Mouse (Mus musculus) liver, embryonic 14.5 days (tissue): ENCODE data around the gene Fads6. TPM values are rescaled to one million over a fixed set of nuclear protein-coding genes. Genes with fewer than 3 reads are reported as not detected.

Experiments
- ATAC-seq: fragments of 200-750 bp; cut with Nextera tagmentation; 2 replicates; pipeline ENCODE4 v1.8.0; 2017; ENCODE audit warnings: moderate number of reproducible peaks, mild to moderate bottlenecking, moderate library complexity; ENCODE audit not compliant: insufficient read depth
- DNase-seq, 3 experiments: peaks; one replicate each; pipeline ENCODE4 v3.0.0-alpha.2; 2012 to 2013; ENCODE audit warnings: low read depth in 3 of 3, low spot score in 3 of 3
- H3K27ac ChIP-seq: fragments of 300-500 bp; sonication (generic); 2 replicates; pipeline ENCODE4 v1.5.1; 2014; ENCODE audit warnings: moderate library complexity, mild to moderate bottlenecking, control low read depth, inconsistent platforms
- H3K27me3 ChIP-seq: fragments of 300-500 bp; sonication (generic); 2 replicates; pipeline ENCODE4 v1.6.1; 2014; ENCODE audit warnings: mild to moderate bottlenecking, low read length, moderate library complexity; ENCODE audit not compliant: control insufficient read depth, insufficient read depth
- H3K36me3 ChIP-seq: fragments of 300-500 bp; sonication (generic); replicated peaks from 2 replicates; pipeline ENCODE4 v1.6.1; 2014; ENCODE audit warnings: low read depth; ENCODE audit not compliant: control insufficient read depth, insufficient read depth
- H3K4me1 ChIP-seq, 2 experiments: fragments of 200-500 bp in 1 of 2; fragments of 300-500 bp in 1 of 2; sonication (generic) in 1 of 2; replicated peaks; 2 replicates each; pipeline ENCODE4 v1.6.1; 2012 to 2014; ENCODE audit warnings: antibody characterized with exemption in 1 of 2, inconsistent platforms in 1 of 2, low read length in 1 of 2; ENCODE audit not compliant: control insufficient read depth in 2 of 2, insufficient read depth in 2 of 2
- H3K4me2 ChIP-seq: fragments of 300-500 bp; sonication (generic); 2 replicates; pipeline ENCODE4 v1.6.1; 2014; ENCODE audit warnings: low read depth, mild to moderate bottlenecking, control low read depth, moderate library complexity
- H3K4me3 ChIP-seq, 2 experiments: fragments of 200-500 bp in 1 of 2; fragments of 300-500 bp in 1 of 2; sonication (generic) in 1 of 2; 2 replicates each; pipeline ENCODE4 v1.5.1; 2012 to 2014; ENCODE audit warnings: low read depth in 2 of 2, low read length in 2 of 2, mild to moderate bottlenecking in 2 of 2, control low read depth in 1 of 2, inconsistent platforms in 1 of 2, moderate library complexity in 1 of 2; ENCODE audit not compliant: insufficient read depth in 1 of 2
- H3K9ac ChIP-seq: fragments of 300-500 bp; sonication (generic); replicated peaks from 2 replicates; pipeline ENCODE4 v1.6.1; 2014; ENCODE audit warnings: mild to moderate bottlenecking, control low read depth, moderate library complexity
- H3K9me3 ChIP-seq: fragments of 300-500 bp; sonication (generic); 2 replicates; pipeline ENCODE4 v1.6.1; 2016; ENCODE audit warnings: low read length, mixed read lengths; ENCODE audit not compliant: control insufficient read depth
- CTCF ChIP-seq: IDR thresholded peaks from 2 replicates; pipeline ENCODE4 v1.5.1; 2016; ENCODE audit warnings: antibody characterized with exemption, low read depth, control low read depth
- EP300 ChIP-seq: IDR thresholded peaks from 2 replicates; pipeline ENCODE4 v1.6.1; 2016; ENCODE audit warnings: antibody characterized with exemption, low read depth
- WGBS: fragments of 180-500 bp; shearing (Covaris S2); extraction: QIAGEN DNeasy Blood & Tissue Kit; methylation state at CpG from one replicate; pipeline ENCODE4 v1.1.7; 2014; ENCODE audit not compliant: insufficient replicate concordance; 5-methylcytosine and 5-hydroxymethylcytosine counted together
- polyA plus RNA-seq, 2 experiments: library from polyadenylated mRNA; depleted of rRNA in 1 of 2; stranded (reverse) in 1 of 2; unstranded in 1 of 2; fragments of >200 nt; fragmentation: Nextera tagmentation in 1 of 2; extraction: Ambion mirVana in 1 of 2; gene quantifications; 2 replicates each; pipeline versions ENCODE4 v1.2.1 to v1.2.3; 2012 to 2014

Fads6 gene
- polyA plus RNA-seq, 2 experiments: 2.8 to 6.7 TPM

DNA sequence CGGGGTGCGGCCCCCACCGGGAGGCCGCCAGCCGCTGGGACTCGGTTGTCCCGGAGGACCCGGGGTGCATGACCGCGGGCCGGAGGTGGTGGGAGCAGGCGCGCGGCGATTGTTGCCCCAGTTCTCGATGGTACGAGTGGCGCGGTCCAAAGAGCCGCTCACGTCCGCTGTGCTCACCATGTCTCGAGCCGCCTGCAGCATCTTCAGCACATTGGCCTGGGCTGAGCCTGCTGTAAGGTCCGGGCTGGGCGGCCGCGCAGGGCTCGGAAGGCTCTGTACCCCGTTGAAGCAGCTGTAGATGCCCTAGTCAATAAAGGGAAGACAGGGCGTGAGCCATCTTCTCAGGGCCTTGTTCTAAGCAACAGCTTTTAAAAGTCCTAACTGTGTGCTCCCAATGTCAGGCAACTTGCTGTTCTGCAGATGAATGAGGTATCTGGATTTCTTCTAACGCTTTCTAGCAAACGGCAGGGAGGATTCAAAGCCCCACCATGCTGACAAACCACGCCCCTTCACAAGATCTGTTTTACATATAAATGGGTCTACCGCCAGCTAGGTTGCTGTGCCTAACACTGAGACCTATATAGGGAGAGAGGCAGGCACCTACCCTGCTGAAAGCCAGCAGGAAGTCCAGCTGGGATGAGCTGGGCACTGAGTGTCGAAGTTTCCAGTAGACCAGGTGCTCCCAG lies 46.9 kb downstream of the Fads6 start:
- no peak for DNase-seq
- Histone ChIP-seq H3K27me3 (peaks cover 31% of the 10 kb centered on the region), H3K4me2 (peak overlapping the region; percentile 31; the same call in 1 of the 2 replicates), H3K4me1 (no peaks in the 10 kb centered on the region), H3K27ac (no peak overlapping the region), H3K4me3 (peak overlapping the region in 1 of 2 experiments; percentile 26; a peak in 2 of 4 replicates), H3K9me3 (no peaks in the 10 kb centered on the region), H3K9ac (no peak overlapping the region), H3K36me3 (no peaks in the 10 kb centered on the region)
- TF ChIP-seq CTCF (no peak), EP300 (no peak)
- whole genome bisulfite sequencing: 3% methylated on average over 36 of the region's 36 CpGs
- ATAC-seq: no peak

DNA sequence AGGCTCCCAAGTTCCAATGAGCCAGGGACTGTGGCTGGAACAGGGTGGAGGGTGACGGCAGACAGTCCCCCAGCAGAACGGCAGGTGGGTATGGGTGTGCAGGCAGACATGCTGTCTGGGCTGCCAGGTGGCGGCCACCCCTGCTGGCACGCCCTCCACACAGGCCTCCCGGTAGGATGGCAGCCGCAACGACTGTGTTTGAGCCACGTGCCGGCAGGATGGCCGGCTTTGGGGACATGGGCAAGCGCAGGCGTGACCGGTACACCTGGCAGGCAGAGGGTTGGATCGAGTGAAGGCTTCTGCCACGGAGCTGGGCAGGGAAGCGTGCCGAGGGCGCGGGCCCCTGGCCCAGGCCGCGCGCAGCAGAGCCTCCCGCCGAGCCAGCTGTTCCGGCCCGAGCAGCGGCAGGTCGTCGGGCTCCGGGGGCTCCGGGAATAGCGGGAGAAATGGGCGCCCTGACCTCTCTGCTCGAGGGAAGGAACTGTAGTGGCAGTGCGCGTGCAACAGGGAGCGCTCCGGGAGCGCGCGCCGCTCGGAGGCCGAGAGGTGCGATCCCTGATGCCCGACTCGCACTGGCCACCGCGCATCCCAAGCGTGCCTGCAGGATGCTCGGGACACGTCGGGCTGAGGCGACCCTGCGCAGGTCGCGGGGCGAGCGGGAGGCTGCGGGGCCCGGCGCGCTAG lies 47.6 kb downstream of the Fads6 start:
- DNase-seq (no peak), ATAC-seq (no peak)
- no peak overlapping the region for H3K9ac ChIP-seq
- H3K27me3 ChIP-seq: peaks cover 31% of the 10 kb centered on the region
- H3K4me1 ChIP-seq: no peaks in the 10 kb centered on the region
- 4% methylated on average over 63 of the region's 63 CpGs for WGBS
- H3K9me3 ChIP-seq: no peaks in the 10 kb centered on the region
- H3K4me2 ChIP-seq: peak overlapping the region; percentile 31; the same call in 1 of the 2 replicates
- TF ChIP-seq CTCF (no peak; the same call in 1 of the 2 replicates), EP300 (no peak)
- peak overlapping the region in 1 of 2 experiments; percentile 26; a peak in 2 of 4 replicates for H3K4me3 ChIP-seq
- no peak overlapping the region for H3K27ac ChIP-seq
- H3K36me3 ChIP-seq: no peaks in the 10 kb centered on the region

DNA sequence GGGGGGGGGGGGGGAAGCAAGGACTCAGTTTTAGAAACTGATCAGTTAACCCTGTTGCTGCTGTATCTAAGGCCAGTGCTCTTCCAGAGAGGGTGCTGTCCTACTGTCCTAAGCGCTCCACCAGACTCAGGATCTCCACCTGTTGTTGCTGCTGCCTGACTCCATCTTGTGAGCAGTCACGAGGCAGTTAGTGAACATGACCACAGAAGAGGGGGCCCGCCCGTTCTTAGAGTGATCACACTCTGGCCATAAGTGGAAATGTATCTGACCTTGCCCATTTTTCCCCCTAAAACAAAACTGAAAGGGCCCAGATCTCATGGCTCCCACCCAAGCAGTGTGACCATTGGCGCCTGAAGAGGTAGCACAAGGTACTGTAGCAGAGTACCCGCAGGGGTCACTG lies 49.5 kb downstream of the Fads6 start:
- no peaks in the 10 kb centered on the region for H3K9me3 ChIP-seq
- ATAC-seq (no peak), DNase-seq (no peak)
- H3K36me3 ChIP-seq: no peaks in the 10 kb centered on the region
- H3K4me3 ChIP-seq: no peak overlapping the region
- H3K27me3 ChIP-seq: peaks cover 31% of the 10 kb centered on the region
- no peak overlapping the region for H3K27ac ChIP-seq
- H3K9ac ChIP-seq: no peak overlapping the region
- H3K4me2 ChIP-seq: no peak overlapping the region
- no peaks in the 10 kb centered on the region; a peak in 1 of 4 replicates for H3K4me1 ChIP-seq
- TF ChIP-seq EP300 (no peak), CTCF (no peak)
- WGBS: 39% methylated on average over 6 of the region's 6 CpGs

DNA sequence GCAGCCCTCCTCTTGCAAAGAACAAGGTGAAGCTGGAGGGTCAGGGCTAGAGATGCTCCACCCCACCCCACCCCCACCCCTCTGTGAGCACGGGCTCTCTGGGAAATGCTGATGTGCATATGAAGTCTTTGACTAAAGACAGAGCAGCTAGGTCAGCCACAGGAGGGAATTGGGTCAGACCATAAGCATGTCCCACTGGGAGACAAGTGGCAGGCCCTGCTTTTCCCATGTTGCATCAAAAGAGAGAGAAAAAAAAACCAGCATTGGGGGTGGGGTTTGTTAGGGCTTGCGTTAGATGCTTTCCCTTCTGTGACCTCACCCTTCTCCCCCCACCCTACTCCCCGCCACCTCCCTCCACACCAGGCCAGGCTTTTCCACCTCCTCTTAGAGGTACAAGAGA lies 50.2 kb downstream of the Fads6 start:
- H3K27me3 ChIP-seq: peaks cover 31% of the 10 kb centered on the region
- H3K36me3 ChIP-seq: no peaks in the 10 kb centered on the region

DNA sequence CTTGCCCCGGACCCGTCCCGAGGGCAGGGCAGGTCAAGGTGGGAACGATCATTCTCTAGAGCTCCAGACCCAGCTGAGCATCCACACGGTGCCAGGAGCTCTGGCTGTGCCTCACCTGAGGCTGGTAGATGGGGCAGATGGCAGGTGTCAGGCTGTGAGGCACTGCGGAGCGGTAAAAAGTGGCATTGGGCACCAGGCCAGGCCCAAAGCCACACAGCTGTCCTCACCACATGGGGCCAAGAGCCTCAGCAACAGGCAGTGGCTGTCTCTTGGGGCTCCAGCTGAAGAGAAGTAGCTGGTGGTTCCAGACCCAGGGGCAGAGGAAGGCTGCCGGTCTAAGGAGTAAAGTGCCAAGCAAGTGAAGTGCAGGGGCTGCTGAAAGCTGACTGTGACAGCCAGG lies 51.1 kb downstream of the Fads6 start:
- H3K27me3 ChIP-seq: peaks cover 31% of the 10 kb centered on the region
- H3K9ac ChIP-seq: no peak overlapping the region
- no peaks in the 10 kb centered on the region; a peak in 1 of 4 replicates for H3K4me1 ChIP-seq
- H3K4me3 ChIP-seq: no peak overlapping the region
- TF ChIP-seq EP300: no peak
- TF ChIP-seq CTCF: no peak
- H3K4me2 ChIP-seq: no peak overlapping the region
- no peak overlapping the region for H3K27ac ChIP-seq
- no peaks in the 10 kb centered on the region for H3K9me3 ChIP-seq
- DNase-seq (no peak), ATAC-seq (no peak)
- H3K36me3 ChIP-seq: no peaks in the 10 kb centered on the region
- 64% methylated on average over 8 of the region's 8 CpGs for WGBS

More for the DNA sequence above, 50.2 kb downstream of the Fads6 start:
- H3K4me2 ChIP-seq: no peak overlapping the region
- no peak overlapping the region for H3K4me3 ChIP-seq
- DNase-seq (no peak), ATAC-seq (no peak)
- WGBS: 30% methylated on average over 3 of the region's 3 CpGs
- no peak for TF ChIP-seq EP300
- no peak for TF ChIP-seq CTCF
- H3K9me3 ChIP-seq: no peaks in the 10 kb centered on the region
- H3K9ac ChIP-seq: no peak overlapping the region
- no peaks in the 10 kb centered on the region; a peak in 1 of 4 replicates for H3K4me1 ChIP-seq
- no peak overlapping the region for H3K27ac ChIP-seq
